24 mouse cellular contexts compared by ENCODE assay signal in the genomic region with DNA sequence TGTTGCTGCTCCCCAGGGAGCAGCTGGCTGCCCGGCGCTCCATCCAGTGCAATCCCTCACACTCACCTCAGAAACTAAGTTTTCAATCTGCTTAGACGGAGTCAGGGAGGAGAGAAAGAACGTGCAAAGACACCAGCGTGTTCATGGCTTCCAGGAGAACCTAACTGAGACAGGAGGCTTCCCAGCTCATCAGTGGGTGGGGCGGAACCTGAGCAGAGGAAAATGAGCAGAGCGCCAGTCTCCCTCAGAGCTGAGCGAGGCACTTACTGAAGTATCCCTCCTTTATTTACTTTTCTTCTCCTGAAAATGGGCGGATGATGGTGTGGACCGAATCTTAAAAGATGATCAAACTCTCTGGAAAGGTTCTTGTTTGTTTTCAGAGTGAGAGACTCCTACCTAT.
A peak's percentile ranks its signal among the peaks of the same experiment; 100 is the strongest.
DNase-seq lines count a peak whose midpoint lies in the region; TF ChIP-seq lines count a peak whose summit lies in the region.
"Had no signal": no experiment of that assay in that cellular context is flagged by ENCODE, and none has a peak within 500 bp of the region (broad histone marks: within the 10 kb centered on the region; RNA-seq: fewer than 3 reads in every experiment).

No protein-coding gene starts in this region.

- DNase-seq in gastrocnemius, adult 2 months: no peak
- no peak for DNase-seq in gastrocnemius, adult 8-10 months (ENCODE audit: low spot score in 2 of 2)
- DNase-seq in left cerebral cortex, adult 2 months (ENCODE audit: extremely low spot score in 1 of 2, low spot score in 2 of 2): no peak
- no peak for DNase-seq in left cerebral cortex, postnatal 4 days
- peak; percentile 33 for DNase-seq in testis, postnatal 10 days (ENCODE audit: low spot score)
- no peak for DNase-seq in testis, postnatal 14 days (ENCODE audit: low spot score)
- no peak for DNase-seq in thymus, postnatal 4 days
- DNase-seq: adrenal gland, postnatal 10 days; adrenal gland, postnatal 36 days; B cell, adult 2 months; cerebellum, adult 11 months; cerebellum, adult 2 months; cerebellum, adult 9-11 months; cerebellum, postnatal 25 days; embryo, embryonic 11 days; gastrocnemius, postnatal 10 days; gastrocnemius, postnatal 36 days had no signal

- H3K27ac ChIP-seq in gastrocnemius, adult 2 months: peak overlapping the region; percentile 67
- H3K27ac ChIP-seq in left cerebral cortex, adult 2 months: peak overlapping the region; percentile 59; the same call in 1 of the 2 replicates
- H3K27ac ChIP-seq: embryonic facial prominence, embryonic 10.5 days; embryonic facial prominence, embryonic 13.5 days; forebrain, embryonic 12.5 days; forebrain, embryonic 15.5 days; hindbrain, embryonic 10.5 days; hindbrain, embryonic 13.5 days had no signal

- H3K4me3 ChIP-seq in gastrocnemius, adult 2 months: no peak overlapping the region
- H3K4me3 ChIP-seq in left cerebral cortex, adult 2 months: no peak overlapping the region
- H3K4me3 ChIP-seq: embryonic facial prominence, embryonic 10.5 days; embryonic facial prominence, embryonic 13.5 days; erythroblast, embryonic 14.5 days; forebrain, embryonic 12.5 days; forebrain, embryonic 15.5 days; hindbrain, embryonic 10.5 days; hindbrain, embryonic 13.5 days had no signal

- TF ChIP-seq CTCF in gastrocnemius, adult 2 months (IDR thresholded peaks at IDR 0.05): no peak
- TF ChIP-seq CTCF in left cerebral cortex, adult 2 months (IDR thresholded peaks at IDR 0.05): no peak

- intact Hi-C loops in gastrocnemius, adult 2 months (cut with DNase I): loop anchor here (5.0 kb wide), 1 partner anchor 141 kb away; no protein-coding TSS in a partner anchor
- intact Hi-C loops in left cerebral cortex, adult 2 months (cut with DNase I): loop anchor here (2.0 to 5.0 kb wide), 2 partner anchors 68 to 206 kb away; no protein-coding TSS in a partner anchor
- intact Hi-C loops in left cerebral cortex, postnatal 4 days (cut with DNase I): no loop called here
